Mouse (Mus musculus) adrenal gland, postnatal 10 days (tissue): ENCODE results near the gene Igll1. TPM values are rescaled to one million over a fixed set of nuclear protein-coding genes. Genes with fewer than 3 reads are reported as not detected.
"Not testable (repeated sequence)": the region's sequence is repeated elsewhere in the genome, so short reads cannot be mapped to it uniquely, and the experiment has no call there.

Source experiments
- DNase-seq: peaks from one replicate; pipeline ENCODE4 v3.0.0; 2021; ENCODE audit warnings: mixed read lengths
- long read RNA-seq, 2 experiments: library from polyadenylated mRNA; stranded (forward); transcript quantifications; one replicate each; pipeline ENCODE4 v2.0.0; 2021
- total RNA-seq, 2 experiments: library from RNA; stranded (reverse); gene quantifications; 2 replicates each; pipeline ENCODE4 v1.2.3; 2021

Gene Igll1
- 1 to 10 TPM in 1 of 2 experiments, under 1 TPM in 1; 0.61 to 1.3 TPM for total RNA-seq
- long read RNA-seq, experiment 1, partial matches to known transcripts: 1 of 1 reads
- long read RNA-seq, experiment 1, other reads (novel, unspliced or antisense): 0 of 1 reads
- long read RNA-seq, experiment 2: 0 reads

DNA sequence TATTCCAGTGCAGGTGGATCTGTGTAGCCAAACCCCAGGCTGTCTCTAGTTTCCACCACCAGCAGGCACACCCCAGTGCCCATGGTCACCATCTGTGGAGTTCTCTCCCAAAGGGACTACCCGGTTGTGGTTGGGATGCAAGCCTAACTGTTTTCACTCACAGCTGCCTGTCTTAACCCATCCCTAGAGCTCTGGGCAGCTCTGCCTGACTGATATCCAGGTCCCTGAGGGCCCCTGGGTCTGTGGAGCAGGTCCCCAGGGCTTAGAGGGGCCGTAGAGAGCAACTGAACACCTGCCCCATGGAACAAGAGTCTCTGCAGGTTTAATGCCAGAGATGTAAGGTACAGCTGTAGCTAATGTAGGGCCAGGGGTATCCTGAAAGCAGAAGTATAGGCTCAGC lies at the start of gene Igll1:
Gene Igll1 (minus strand): TSS at position 8 of the 400 bp plus-strand sequence.
- no peak for DNase-seq

DNA sequence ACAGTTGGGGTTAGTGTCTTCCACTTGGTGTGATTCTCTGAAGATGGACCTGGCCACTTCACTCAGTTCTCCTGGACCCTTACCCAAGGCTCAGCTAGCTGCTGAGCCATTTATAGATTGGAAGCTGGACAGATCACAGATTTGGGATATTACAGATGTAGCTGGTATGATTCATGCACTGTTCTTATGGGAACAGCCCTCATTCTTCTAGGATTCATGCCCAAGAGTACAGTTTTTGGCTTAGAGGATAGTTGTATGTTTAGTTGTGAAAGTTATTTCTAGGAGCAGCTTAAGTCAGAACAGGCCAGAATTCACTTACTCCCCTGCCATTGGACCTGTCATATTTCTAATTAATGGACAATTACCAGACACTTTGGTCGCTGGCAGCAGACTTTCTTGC lies 49.7 kb upstream of the Igll1 start:
- no peak for DNase-seq

DNA sequence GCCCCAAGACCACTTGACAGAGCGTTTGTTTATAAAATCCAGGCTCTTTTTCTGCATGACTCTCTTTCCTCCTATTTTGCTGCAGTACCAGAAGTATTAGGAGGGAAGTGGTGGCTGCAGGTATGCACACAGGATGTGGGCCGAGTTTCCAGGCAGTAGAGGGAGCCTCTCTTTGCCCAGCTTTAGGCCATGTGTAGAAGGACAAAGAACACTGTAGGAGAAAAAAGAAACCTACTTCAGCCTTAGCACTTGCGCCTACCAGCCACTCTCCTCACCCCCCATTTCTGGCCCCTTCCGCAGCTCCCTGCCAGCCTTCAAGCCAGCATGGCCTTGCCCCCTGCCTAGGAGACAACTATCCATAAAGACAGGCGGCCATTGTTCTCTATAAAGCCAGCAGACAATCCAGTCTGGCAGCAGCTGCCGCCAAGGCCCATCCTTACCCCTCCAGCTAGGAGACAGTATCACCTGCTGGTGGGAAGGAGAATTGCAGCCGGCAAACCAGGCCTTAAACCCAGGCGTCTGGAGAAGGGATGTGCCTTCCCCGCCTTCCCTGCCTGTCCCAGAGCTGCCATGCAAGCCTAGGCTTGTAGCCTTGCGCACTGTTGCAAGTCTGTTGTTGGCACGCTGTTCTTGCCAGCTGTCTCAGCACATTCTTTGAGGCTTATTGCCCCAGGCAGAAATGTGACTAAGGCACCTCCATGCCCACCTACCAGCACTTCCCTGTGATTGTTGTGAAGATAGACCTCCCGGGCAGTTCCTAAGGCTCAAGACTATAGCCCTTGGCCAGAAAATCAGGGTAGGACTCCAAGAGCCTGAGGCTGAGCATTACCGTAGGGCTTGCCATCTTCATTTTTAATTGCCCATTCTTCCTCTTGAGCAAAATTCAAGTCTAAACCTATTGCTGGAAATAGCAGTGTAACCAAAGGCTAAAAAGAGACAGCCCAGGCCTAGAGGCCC lies 48.1 kb upstream of the Igll1 start:
- peak; percentile 86 for DNase-seq

DNA sequence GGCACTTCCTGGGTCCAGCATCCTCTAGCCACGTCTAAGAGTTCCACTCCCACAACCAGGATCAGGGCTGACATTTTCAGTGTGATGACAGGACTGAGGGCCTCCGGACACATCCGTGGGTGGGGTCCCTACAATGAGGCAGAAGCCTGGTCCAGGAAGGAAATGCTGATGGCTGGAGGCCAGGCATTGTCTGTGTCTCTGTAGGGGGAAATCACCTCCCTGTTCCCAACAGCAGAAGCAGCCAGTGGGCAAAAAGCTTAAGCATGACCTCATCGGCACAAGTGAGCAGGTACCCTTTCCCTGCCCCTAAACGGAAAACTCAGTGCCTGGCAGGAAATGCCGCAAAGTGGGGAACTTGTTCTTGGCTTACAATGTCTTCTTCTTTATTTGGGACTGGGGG lies 44.0 kb upstream of the Igll1 start:
- peak; percentile 62 for DNase-seq

DNA sequence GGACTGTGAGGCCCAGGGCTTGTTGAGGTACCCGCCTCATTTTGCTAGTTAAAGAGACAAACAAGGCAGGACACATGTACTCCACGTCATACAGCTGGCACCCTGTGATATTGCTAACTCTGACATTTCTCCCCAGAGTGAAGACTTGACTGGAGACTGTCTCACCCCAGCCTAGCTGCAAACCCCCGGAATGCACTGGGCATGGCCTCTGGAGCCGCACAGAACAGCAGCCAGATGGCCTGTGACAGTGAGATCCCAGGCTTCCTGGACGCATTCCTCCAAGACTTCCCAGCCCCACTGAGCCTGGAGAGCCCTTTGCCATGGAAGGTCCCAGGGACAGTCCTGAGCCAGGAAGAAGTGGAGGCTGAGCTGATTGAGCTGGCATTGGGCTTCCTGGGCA lies 39.4 kb upstream of the Igll1 start:
- no peak for DNase-seq

DNA sequence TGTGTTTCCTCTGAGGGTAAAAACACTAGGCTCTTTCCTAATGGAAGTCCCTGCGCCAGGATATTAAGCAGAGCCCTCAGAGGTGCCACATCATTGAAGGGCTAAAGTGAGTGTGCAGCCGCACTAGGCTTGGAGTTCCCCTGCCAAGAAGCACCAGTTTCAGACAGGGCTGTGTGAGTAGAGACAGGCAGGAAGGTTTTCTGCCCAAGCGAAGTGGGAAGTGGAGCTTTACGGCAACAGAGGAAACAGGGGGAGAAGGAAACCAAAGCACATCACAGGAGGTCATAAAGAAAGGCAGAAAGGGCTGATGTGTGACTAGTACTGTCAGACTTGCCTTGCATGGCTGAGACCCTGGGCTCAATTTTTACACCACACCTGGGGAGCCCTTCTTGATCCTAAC lies 38.5 kb upstream of the Igll1 start:
- no peak for DNase-seq

DNA sequence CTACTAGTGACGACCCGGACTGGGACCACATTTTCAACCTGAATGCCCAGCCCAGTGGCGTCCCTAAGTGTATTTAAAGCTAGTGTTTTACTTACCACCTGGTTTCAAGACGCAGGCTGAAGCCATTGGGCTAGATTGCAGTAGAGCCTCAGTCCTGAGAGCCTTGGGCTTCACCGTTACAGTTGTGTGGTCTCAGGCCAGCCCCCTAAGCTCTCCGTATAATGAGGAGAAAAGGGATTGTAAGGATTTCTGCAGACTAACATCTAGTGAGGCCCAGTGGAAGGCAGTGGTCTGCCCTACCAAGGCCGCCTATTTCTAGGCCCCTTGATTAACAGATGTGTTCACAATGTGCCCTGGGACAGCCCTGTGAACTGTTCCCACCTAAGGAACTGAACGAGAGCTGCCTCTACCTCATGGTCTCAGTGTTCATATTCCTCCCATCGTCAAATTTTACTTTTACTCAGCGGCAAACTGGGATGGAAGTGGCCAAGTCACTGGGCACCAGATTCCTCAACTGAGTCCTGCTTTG lies 33.3 kb upstream of the Igll1 start:
- no peak for DNase-seq

DNA sequence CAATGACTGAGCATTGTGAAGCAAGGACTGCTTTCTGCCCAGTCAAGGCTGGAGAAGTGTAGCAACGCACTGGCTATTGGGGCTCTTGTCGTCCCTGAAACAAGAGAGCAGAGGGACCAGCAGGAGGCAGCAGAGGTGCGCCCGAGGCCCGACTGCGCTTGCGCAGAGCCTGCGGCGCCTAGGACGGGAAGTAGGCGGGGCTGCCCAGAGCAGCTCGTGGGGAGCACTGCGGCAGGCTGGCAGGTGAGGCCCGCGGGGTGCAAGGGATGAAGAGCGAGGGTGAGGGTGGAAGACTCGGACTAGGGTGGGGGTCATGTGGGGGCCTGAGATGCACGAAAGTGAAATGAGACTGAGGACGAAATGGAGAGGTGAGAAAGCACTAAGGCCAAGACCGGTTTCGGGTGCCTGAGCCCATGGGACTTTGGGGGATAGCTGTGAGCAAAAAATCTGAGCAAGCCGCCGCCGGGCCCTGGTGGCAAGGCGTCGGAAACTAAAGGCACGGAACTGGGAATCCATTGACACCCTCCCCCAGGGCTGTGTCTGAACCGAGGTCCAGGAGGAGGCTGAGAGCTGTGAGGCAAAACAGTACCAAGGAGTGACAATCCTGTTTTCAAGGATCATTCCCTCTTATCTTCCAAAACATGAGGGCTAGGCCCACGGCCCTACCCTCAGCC lies 32.7 kb upstream of the Igll1 start, which contains the start of gene Ppm1f:
Gene Ppm1f (plus strand): TSS at position 88 of the 674 bp plus-strand sequence.
- peak; percentile 99 for DNase-seq

DNA sequence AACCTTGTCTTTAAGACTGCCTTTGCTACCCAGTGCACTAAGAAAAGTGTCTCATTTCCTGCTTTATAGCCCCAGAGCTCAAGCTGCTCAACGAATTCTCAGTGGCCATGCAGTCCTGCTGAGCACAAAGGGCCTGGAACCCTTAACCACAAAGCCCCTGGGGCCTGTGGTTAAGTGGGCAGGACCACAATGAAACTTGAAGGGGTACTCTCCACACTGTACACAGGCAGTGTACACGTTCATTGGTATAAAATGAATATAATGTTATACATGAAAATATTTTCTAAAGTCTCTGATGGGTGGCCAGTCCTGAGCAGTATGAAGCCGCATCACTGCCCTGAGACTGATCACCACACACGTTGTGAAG lies 32.2 kb upstream of the Igll1 start:
- no peak for DNase-seq

DNA sequence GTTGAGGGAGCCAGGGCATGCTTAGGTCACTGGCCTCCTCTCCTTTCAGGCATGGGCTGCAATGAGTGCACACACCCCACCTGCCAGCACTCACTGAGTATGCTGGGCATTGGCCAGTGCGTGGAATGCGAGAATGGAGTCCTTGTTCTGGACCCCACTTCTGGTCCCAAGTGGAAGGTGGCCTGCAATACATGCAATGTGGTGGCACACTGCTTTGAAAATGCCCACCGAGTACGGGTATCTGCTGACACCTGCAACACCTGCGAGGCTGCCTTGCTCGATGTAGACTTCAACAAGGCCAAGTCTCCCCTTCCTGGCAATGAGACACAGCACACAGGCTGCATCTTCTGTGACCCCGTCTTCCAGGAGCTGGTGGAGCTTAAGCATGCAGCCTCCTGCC lies 28.6 kb upstream of the Igll1 start:
- no peak for DNase-seq

DNA sequence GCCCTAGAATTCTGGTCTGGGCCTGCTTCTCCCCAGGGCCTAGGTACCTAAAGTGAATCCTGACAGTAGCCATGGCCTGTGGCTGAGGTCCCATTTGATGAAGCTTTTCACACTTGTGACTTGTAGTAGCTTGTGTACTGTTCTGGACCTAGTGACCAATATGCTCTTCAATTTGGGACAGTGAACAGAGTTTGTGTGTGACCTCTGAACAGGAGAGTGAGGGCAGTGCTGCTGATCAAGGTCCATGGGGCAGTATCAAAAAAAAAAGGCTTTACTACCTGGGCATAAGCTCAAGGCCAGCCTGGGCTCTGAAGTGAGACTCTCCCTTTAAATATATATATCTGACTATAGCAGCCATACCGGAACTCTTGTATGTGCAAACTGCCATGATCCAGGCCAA lies 24.6 kb upstream of the Igll1 start:
- no peak for DNase-seq

DNA sequence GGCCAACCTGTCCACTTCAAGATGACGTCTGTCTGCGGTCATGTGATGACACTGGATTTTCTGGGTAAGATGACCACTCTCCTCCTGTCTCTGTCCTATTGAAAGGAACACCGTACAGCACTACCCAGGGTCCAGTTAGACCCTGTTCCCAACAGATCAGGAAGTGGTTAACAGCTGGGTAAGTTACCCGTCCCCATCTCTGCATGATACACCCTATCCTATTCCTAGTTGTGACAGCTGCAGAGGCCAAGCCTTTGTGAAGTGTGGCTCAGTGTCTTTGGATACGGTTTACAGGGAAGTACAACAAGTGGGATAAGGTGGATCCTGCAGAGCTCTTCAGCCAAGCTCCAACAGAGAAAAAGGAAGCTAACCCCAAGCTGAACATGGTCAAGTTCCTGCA lies 15.2 kb upstream of the Igll1 start:
- DNase-seq: no peak

DNA sequence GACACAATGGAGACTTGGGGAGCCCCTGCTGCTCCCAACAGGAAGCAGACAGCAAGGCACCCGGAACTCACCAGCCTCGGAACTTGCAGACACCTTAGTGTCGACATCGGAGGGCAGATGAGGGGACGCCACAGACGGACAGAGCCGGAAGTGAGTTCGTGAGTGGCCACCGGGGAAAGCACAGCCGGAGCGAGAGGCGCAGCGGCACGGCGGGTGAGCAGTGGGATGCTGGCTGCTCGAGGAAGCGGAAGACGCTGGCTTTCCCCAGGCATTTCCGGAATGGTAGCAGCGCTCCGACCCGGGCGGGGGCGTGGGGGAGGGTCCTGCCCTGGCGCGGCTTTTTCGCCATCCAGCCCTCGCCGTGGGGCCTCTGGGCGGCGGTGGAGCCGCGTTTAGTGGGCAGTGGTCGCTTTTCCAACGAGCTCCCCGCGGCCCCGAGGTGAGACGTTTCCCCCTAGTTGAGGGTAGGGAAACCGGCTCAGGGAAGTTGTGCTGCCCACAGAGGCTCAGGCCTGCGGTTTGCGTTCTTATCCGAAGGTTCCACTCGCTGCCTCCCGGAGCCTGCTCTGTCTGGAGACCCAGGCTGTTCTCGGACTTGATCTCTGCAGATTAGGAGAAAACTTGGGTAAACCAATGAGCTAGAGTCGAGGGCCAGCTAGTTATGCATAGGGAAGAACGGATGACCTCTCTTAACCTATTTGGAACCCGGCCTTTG lies 7.0 kb upstream of the Igll1 start, which contains the start of the genes Top3b and Vpreb1:
Gene Top3b (plus strand): TSS at position 120 of the 715 bp plus-strand sequence.
Gene Vpreb1 (minus strand): TSS at position 227 of the 715 bp plus-strand sequence.
- peak; percentile 91 for DNase-seq

DNA sequence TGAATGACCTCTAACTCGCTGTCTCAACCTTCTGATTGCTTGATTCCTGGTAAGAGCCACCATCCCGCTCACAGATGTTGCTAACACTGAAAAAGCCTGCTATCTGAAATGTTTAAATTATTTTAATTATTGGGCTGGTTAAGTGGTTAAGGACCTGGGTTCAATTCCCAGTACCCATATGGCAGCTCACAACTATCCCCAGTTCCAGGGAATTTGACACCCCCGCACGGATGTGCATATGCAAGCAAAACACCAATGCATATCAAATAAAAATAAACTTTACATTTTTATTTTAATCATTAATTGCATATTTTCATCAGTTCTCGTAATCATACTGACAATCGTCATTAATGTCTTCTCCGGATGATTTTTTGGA lies 6.4 kb upstream of the Igll1 start:
- DNase-seq: no peak

DNA sequence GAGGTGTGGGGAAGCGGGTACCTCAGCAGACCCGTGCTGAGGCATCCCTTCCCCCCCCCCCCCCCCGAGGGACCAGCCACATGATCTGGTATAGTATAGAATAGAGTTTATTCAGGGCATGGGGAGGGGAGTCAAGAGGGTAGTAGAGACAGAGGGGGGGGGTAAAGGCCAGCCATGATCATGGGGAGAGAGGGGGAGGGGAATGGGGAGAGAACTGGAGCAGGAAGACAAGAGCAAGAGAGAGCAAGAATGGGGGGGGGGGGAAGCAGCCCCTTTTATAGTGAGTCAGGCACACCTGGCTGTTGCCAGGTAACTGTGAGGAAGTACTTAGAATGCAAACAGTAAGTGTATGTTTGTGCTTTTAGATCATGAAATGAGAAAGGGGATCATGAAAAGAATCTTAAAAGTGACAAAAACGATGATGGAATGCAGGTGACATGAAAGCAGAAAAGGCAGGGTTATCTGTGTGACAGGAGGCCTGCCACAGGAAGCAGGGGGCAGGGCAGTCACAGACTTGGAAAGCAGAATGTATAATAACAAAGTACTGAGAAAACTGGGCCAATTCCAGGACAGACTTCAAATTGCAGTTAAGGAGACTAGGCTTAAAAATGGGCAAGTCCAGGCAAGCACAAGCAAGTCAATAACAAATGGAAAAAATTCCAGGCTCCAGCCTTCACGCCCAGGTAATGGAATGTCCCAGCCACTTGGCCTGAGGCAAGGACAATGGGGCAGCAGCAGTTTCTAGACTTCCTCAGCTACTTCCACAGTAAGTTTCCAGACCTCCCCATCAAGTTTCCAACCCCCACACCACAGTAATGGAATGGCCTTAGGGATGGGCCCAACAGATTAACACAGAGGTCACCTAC lies 2.1 kb upstream of the Igll1 start:
- no peak for DNase-seq

DNA sequence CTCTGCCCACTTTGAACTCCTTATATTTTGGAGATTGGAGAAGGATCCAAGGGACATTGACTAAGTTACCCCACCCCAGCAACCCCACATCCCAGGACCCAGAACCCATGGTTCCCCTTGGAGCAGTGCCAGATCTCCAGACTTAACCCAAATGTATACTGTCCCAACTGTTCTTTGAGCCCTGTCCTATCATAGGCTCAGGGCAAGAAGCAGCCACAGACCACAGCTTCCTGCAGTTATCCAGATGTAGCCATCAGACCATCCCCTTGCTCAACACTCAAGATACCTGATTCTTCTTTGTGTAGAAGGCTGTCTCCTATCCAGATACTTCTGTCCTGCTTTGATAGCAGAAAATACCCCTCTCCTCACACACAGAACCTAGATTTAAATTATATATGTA lies 1.4 kb upstream of the Igll1 start:
- DNase-seq: no peak

DNA sequence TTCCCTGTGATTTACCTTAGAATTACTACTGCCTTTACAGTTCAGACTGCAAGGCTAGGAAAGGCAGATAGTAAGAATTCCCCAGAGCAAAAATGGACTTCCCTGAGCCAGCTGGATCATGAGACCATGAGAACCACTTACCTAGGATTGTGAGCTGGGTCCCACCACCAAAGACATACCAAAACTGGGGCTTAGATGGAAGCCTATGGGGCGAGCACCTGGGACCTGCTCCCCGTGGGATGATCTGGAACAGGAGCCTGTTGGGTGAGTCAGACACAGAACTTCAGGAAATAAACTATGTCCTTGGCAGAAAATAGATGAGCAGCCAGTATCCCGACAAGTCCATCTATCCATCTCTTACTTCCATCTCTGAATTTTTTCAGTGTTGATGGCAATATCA lies 1.5 kb downstream of the Igll1 start:
- DNase-seq: no peak

DNA sequence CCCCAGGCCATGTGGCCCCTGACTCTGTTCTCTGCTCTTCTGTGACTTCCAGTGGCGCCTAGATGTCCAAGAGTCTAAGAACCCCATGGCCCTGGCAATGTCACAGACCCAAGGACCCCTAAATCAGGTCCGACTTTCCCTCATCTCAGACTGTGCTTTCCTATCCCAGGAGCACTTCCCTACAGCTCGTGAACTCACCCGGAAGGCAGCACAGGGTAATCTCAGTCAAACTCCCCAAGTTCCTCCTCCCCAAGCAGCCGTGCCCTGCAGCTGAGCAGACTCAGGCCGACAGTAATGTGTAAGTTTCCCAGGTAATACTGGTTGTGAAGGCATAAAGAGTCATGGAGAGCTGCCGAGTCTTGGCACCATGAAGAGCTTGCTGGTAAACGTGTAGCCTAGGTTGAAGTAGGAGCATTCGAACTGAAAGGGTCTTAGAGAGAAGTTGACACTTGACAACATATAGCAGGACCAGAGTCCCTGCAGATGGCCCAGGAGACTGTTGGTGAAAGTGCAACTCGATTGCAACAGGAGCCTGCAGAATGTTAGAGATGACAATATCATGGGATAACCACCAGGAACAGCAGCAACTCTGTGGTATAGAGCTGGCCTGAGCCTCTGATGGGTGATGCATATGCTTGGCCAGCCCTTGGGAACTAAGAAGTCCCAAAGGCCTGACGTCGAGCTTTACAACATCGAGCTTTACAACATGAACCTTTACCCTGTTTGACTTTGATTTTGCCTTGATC lies 6.9 kb downstream of the Igll1 start:
- DNase-seq: no peak

DNA sequence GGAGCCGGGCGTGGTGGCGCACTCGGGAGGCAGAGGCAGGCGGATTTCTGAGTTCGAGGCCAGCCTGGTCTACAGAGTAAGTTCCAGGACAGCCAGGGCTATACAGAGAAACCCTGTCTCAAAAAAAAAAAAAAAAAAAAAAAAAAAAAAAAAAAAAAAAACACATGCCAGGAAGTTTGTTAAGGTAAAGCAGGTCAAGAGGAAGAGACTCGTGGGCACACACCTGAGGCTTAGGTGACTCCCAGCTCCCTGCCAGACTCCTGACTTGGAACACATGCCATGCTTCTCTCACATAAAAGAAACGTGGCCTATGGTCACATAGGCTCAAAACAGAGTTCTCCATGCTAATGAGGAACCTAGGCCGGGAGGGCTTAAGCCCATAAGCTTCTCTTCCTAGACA lies 7.7 kb downstream of the Igll1 start:
- not testable (repeated sequence) for DNase-seq

DNA sequence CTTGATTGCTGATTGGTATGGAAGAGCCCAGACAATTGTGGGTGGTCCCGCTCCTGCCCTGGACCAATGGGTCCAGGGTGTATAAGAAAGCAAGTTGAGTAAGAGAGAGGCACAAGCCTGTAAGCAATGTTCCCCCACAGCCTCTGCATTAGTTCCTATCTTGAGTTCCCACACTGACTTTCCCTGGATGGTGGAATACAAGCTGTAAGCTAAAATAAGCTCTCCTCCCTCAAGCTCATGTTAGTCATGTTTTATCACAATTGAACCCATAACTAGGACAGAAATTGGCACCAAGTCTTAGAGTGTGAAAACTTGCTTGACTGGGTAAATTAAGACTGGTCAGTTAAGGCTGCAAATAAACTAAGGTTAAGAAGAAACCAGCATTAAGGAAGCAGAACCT lies 8.2 kb downstream of the Igll1 start:
- no peak for DNase-seq
